Mouse (Mus musculus) layer of hippocampus, postnatal 14 days (tissue): ENCODE results near the gene Gm10330. TPM values are rescaled to one million over a fixed set of nuclear protein-coding genes. Genes with fewer than 3 reads are reported as not detected.
A peak's percentile ranks its signal among the peaks of the same experiment; 100 is the strongest.
"Not testable (repeated sequence)": the region's sequence is repeated elsewhere in the genome, so short reads cannot be mapped to it uniquely, and the experiment has no call there.

ENCODE experiments used
- DNase-seq, 2 experiments: peaks; one replicate each; pipeline ENCODE4 v3.0.0; 2021 to 2022; ENCODE audit warnings: low spot score in 2 of 2, mixed read lengths in 1 of 2
- long read RNA-seq, 2 experiments: library from polyadenylated mRNA; stranded (forward); transcript quantifications; one replicate each; pipeline ENCODE4 v2.0.0; 2021
- total RNA-seq, 2 experiments: library from RNA; stranded (reverse); gene quantifications; 2 replicates each; pipeline ENCODE4 v1.2.3; 2021

Gm10330 gene
- total RNA-seq, result under 1 TPM in 1 of 2 experiments, not detected in 1; 0.32 TPM
- long read RNA-seq, experiment 1, result 0 reads
- long read RNA-seq, experiment 2, result 0 reads

DNA sequence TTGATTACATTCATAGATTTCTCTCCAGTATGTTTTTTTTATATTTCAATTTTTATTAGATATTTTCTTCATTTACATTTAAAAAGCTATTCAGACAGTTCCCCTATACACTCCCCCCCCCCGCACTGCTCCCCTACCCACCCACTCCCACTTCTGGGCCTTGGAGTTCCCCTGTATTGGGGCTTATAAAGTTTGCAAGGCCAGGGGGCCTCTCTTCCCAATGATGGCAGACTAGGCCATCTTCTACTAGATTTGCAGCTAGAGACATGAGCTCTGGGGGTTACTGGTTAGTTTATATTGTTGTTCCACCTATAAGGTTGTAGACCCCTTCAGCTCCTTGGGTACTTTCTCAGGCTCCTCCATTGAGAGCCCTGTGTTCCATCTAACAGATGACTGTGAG is at the start of gene Gm10330:
TSS of gene Gm10330 (minus strand) at position 101 of the 400 bp plus-strand sequence.
- not testable (repeated sequence) for DNase-seq

DNA sequence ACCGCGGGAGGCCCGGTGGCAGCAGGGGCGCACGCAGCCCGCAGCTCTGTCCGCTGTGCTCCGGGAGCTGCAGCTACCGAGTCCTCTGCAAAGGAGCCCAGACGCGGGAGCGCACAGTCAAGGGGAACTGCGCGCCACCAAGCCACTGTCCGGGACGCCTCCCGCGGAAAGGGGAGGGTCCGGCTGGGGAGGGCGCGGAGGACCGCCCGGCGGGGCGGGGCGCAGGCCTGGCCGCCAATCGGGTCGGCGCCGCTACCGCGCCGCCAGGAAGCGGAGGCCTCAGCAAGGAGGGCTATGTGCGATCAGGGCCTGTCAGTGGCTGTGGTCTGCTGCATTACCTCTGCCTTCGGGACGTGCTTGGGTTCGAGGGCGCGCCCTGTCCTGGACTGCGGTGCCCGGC is 20.7 kb upstream of the Gm10330 start:
- DNase-seq, result not testable (repeated sequence)

DNA sequence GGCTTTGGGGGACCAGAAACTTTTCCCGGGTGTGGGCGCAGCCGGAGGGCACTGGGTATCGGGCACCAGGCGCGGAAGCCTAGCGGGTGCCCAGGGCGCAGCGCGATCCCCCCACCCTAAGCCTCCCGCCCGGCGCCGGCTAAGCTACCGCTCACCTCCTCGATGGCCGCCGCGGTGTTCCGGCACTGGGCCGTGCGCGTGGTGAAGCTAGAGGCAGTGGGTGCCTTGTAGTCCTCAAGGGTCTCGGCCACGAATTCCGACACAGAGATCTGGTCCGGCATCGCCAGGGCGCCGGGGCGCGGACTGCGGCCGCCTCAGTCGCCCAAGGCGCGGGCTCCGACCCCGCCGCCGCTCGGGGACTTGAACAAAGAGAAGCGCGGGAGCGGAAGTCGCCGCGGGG is 20.3 kb upstream of the Gm10330 start:
- DNase-seq, result peak in 1 of 2 experiments; percentile 1
